Mouse (Mus musculus): ENCODE data around the gene Neurl1a.

DNA sequence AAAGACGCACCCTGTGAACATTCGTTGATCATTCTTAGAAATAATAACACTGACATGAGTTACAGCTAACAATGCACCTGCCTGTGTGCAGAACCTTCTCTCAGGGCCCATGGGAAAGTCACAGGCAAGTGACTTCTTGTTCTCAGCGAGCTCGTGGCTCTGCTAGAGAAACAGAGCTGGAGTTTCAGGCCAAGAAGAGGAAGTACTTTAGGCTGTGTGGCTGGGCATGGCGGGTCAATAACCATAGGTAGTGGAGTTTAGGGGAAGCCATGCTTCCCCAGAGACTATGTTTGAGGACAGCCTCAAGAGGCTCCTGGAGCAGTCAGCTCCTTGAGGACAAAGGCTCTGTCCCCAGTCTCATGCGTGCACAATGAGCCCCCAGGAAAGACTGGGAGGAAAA is 77.3 kb downstream of the Neurl1a start:
- no peak for TF ChIP-seq CTCF (IDR thresholded peaks at IDR 0.05; ENCODE audit: low read depth)
- no peak for TF ChIP-seq EP300 (optimal IDR thresholded peaks at IDR 0.05)

Data from stomach, postnatal 0 days (tissue).